10 mouse cellular contexts compared by ENCODE assay signal in the genomic region with DNA sequence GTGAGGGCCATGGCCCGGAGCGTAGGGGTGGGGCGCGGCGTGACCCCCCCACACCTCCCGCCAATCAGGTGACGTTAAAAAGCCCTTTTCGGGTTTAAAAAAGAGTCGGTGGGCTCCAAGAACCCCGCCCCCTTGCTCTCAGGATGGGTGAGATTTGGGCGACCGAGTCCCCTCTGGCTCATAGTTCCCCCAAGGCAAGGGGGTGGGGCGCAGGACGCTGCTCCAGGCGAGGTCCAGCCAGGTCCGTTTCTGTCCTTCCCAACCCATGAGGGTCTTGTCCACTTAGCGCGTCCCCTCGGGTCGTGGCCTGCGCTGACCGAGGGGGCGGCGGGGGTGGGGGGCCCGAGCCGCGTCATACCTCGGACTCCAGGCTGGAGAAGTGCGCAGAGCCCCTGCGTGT. TPM values are rescaled to one million over a fixed set of nuclear protein-coding genes. Genes with fewer than 3 reads are reported as not detected.
DNase-seq lines count a peak whose midpoint lies in the region; ATAC-seq lines count a peak whose summit lies in the region.
"Had no signal": no experiment of that assay in that cellular context is flagged by ENCODE, and none has a peak within 500 bp of the region (broad histone marks: within the 10 kb centered on the region; RNA-seq: fewer than 3 reads in every experiment).

No protein-coding gene starts in this region.

- H3K4me2 ChIP-seq in lung, embryonic 16.5 days (ENCODE audit: low read depth, low read length): peak overlapping the region; percentile 70
- H3K4me2 ChIP-seq in liver, embryonic 12.5 days: peak overlapping the region; percentile 56
- H3K4me2 ChIP-seq in stomach, embryonic 16.5 days (ENCODE audit: low read depth, low read length): peak overlapping the region; percentile 64

- peak overlapping the region; percentile 62 for H3K9ac ChIP-seq in lung, embryonic 16.5 days (ENCODE audit: low read length)
- no peak overlapping the region for H3K9ac ChIP-seq in liver, embryonic 12.5 days
- peak overlapping the region; percentile 67 for H3K9ac ChIP-seq in stomach, embryonic 16.5 days (ENCODE audit: low read length)

- no peaks in the 10 kb centered on the region for H3K9me3 ChIP-seq in lung, embryonic 16.5 days (ENCODE audit: control insufficient read depth, low read length)
- H3K9me3 ChIP-seq in liver, embryonic 12.5 days (replicated peaks): no peaks in the 10 kb centered on the region
- no peaks in the 10 kb centered on the region for H3K9me3 ChIP-seq in stomach, embryonic 16.5 days (replicated peaks; ENCODE audit: control insufficient read depth, low read length)

- peak; percentile 41 for DNase-seq in cerebellum, adult 11-12 months
- DNase-seq in lung, postnatal 36 days: no peak
- DNase-seq in layer of hippocampus, postnatal 10 days (ENCODE audit: low spot score in 2 of 2): no peak
- no peak for DNase-seq in left cerebral cortex, adult 8-10 months (ENCODE audit: low spot score in 2 of 2)
- DNase-seq: thymus, postnatal 25 days had no signal

- 8% methylated on average over 30 of the region's 30 CpGs for WGBS in lung, embryonic 16.5 days
- WGBS in liver, embryonic 12.5 days (ENCODE audit: insufficient replicate concordance): 9% methylated on average over 30 of the region's 30 CpGs
- WGBS in stomach, embryonic 16.5 days: 9% methylated on average over 30 of the region's 30 CpGs

- peaks cover 44% of the 10 kb centered on the region for H3K27me3 ChIP-seq in lung, embryonic 16.5 days (ENCODE audit: control insufficient read depth, insufficient read depth, low read depth, low read length)
- H3K27me3 ChIP-seq in liver, embryonic 12.5 days (replicated peaks): peaks cover 59% of the 10 kb centered on the region
- H3K27me3 ChIP-seq in stomach, embryonic 16.5 days (ENCODE audit: control insufficient read depth, insufficient read depth, low read length): peaks cover 34% of the 10 kb centered on the region

- no peak overlapping the region for H3K27ac ChIP-seq in lung, embryonic 16.5 days (ENCODE audit: low read length)
- H3K27ac ChIP-seq in liver, embryonic 12.5 days: no peak overlapping the region
- H3K27ac ChIP-seq in stomach, embryonic 16.5 days (ENCODE audit: low read length): no peak overlapping the region

- H3K4me3 ChIP-seq in lung, embryonic 16.5 days (ENCODE audit: low read length): peak overlapping the region; percentile 52
- H3K4me3 ChIP-seq in liver, embryonic 12.5 days: peak overlapping the region; percentile 43
- peak overlapping the region; percentile 50 for H3K4me3 ChIP-seq in stomach, embryonic 16.5 days (replicated peaks; ENCODE audit: low read length)

- ATAC-seq in cerebellum, adult (ENCODE audit: insufficient number of reproducible peaks, low FRiP score, low TSS enrichment): no peak
- ATAC-seq in lung, embryonic 16.5 days (ENCODE audit: low read depth): no peak
- no peak for ATAC-seq in liver, embryonic 12.5 days
- ATAC-seq in stomach, embryonic 16.5 days (ENCODE audit: insufficient read depth, low FRiP score): no peak
- ATAC-seq: activated CD4-positive, CD25-positive, alpha-beta regulatory T cell, adult 4 months had no signal

- H3K36me3 ChIP-seq in lung, embryonic 16.5 days (ENCODE audit: control insufficient read depth, insufficient read depth, low read length): peaks cover 8% of the 10 kb centered on the region
- peaks cover 23% of the 10 kb centered on the region for H3K36me3 ChIP-seq in liver, embryonic 12.5 days
- H3K36me3 ChIP-seq in stomach, embryonic 16.5 days (ENCODE audit: control insufficient read depth, insufficient read depth, low read length): peaks cover 6% of the 10 kb centered on the region; the same call in 1 of the 2 replicates

- H3K4me1 ChIP-seq in lung, embryonic 16.5 days (replicated peaks; ENCODE audit: control insufficient read depth, insufficient read depth, low read length): peaks cover 23% of the 10 kb centered on the region
- H3K4me1 ChIP-seq in liver, embryonic 12.5 days: peaks cover 43% of the 10 kb centered on the region
- peaks cover 16% of the 10 kb centered on the region; the same call in 1 of the 2 replicates for H3K4me1 ChIP-seq in stomach, embryonic 16.5 days (ENCODE audit: control insufficient read depth, insufficient read depth, low read length)

RNA-seq across cellular contexts. Expression of a gene that starts 1.7 kb away (rescaled TPM):
- polyA plus RNA-seq in lung, embryonic 16.5 days (2015; fragmentation: Nextera tagmentation; extraction: Ambion mirVana): 50.0 and 51.4 TPM in 2 replicates
- 61.4 and 67.0 TPM in 2 replicates for polyA plus RNA-seq in liver, embryonic 12.5 days (2016; fragmentation: Nextera tagmentation; extraction: Ambion mirVana)
- polyA plus RNA-seq in stomach, embryonic 16.5 days (2015; fragmentation: Nextera tagmentation; extraction: Ambion mirVana): 50.3 and 53.7 TPM in 2 replicates
- 10 to 100 TPM; 27.0 to 27.3 TPM for total RNA-seq in layer of hippocampus, postnatal 10 days (2021)
- 10 to 100 TPM; 20.5 to 22.8 (median 21.6) TPM for total RNA-seq in left cerebral cortex, adult 8-10 months (2022)

RNA-seq across cellular contexts. Expression of a gene that starts 7.8 kb away (rescaled TPM):
- 0.68 and 1.3 TPM in 2 replicates for polyA plus RNA-seq in lung, embryonic 16.5 days (2015; fragmentation: Nextera tagmentation; extraction: Ambion mirVana)
- polyA plus RNA-seq in liver, embryonic 12.5 days (2016; fragmentation: Nextera tagmentation; extraction: Ambion mirVana): 0.27 and 0.50 TPM in 2 replicates
- polyA plus RNA-seq in stomach, embryonic 16.5 days (2015; fragmentation: Nextera tagmentation; extraction: Ambion mirVana): 0.91 and 0.98 TPM in 2 replicates
- 1 to 10 TPM; 2.0 to 2.6 TPM for total RNA-seq in layer of hippocampus, postnatal 10 days (2021)
- total RNA-seq in left cerebral cortex, adult 8-10 months (2022): 1 to 10 TPM; 1.9 to 2.5 (median 2.3) TPM
- polyA plus RNA-seq: activated CD4-positive, CD25-positive, alpha-beta regulatory T cell, adult 4 months had no signal

RNA-seq across cellular contexts. Expression of a gene that starts 18.0 kb away (rescaled TPM):
- 108 and 112 TPM in 2 replicates for polyA plus RNA-seq in lung, embryonic 16.5 days (2015; fragmentation: Nextera tagmentation; extraction: Ambion mirVana)
- polyA plus RNA-seq in liver, embryonic 12.5 days (2016; fragmentation: Nextera tagmentation; extraction: Ambion mirVana): 47.1 and 54.2 TPM in 2 replicates
- polyA plus RNA-seq in stomach, embryonic 16.5 days (2015; fragmentation: Nextera tagmentation; extraction: Ambion mirVana): 75.6 and 82.6 TPM in 2 replicates
- 100 to 1,000 TPM; 180 to 184 TPM for total RNA-seq in layer of hippocampus, postnatal 10 days (2021)
- 100 to 1,000 TPM; 184 to 196 (median 188) TPM for total RNA-seq in left cerebral cortex, adult 8-10 months (2022)

RNA-seq across cellular contexts. Expression of a gene that starts 40.1 kb away (rescaled TPM):
- polyA plus RNA-seq in lung, embryonic 16.5 days (2015; fragmentation: Nextera tagmentation; extraction: Ambion mirVana): 76.6 and 76.7 TPM in 2 replicates
- 24.2 and 25.6 TPM in 2 replicates for polyA plus RNA-seq in liver, embryonic 12.5 days (2016; fragmentation: Nextera tagmentation; extraction: Ambion mirVana)
- 76.7 and 87.0 TPM in 2 replicates for polyA plus RNA-seq in stomach, embryonic 16.5 days (2015; fragmentation: Nextera tagmentation; extraction: Ambion mirVana)
- total RNA-seq in layer of hippocampus, postnatal 10 days (2021): 10 to 100 TPM; 85.4 to 99.2 TPM
- total RNA-seq in left cerebral cortex, adult 8-10 months (2022): 10 to 100 TPM; 67.2 to 79.8 (median 74.9) TPM

RNA-seq across cellular contexts. Expression of a gene that starts 45.8 kb away (rescaled TPM):
- 0.34 and 0.40 TPM in 2 replicates for polyA plus RNA-seq in lung, embryonic 16.5 days (2015; fragmentation: Nextera tagmentation; extraction: Ambion mirVana)
- polyA plus RNA-seq in liver, embryonic 12.5 days (2016; fragmentation: Nextera tagmentation; extraction: Ambion mirVana): 0.17 and 0.24 TPM in 2 replicates
- polyA plus RNA-seq in stomach, embryonic 16.5 days (2015; fragmentation: Nextera tagmentation; extraction: Ambion mirVana): 0.23 and 0.40 TPM in 2 replicates
- total RNA-seq in layer of hippocampus, postnatal 10 days (2021): 10 to 100 TPM; 32.1 to 33.4 TPM
- 10 to 100 TPM; 11.1 to 12.9 (median 11.8) TPM for total RNA-seq in left cerebral cortex, adult 8-10 months (2022)
- polyA plus RNA-seq: activated CD4-positive, CD25-positive, alpha-beta regulatory T cell, adult 4 months had no signal
